Mouse (Mus musculus): ENCODE results near the gene Llph.

Gene Llph

DNA sequence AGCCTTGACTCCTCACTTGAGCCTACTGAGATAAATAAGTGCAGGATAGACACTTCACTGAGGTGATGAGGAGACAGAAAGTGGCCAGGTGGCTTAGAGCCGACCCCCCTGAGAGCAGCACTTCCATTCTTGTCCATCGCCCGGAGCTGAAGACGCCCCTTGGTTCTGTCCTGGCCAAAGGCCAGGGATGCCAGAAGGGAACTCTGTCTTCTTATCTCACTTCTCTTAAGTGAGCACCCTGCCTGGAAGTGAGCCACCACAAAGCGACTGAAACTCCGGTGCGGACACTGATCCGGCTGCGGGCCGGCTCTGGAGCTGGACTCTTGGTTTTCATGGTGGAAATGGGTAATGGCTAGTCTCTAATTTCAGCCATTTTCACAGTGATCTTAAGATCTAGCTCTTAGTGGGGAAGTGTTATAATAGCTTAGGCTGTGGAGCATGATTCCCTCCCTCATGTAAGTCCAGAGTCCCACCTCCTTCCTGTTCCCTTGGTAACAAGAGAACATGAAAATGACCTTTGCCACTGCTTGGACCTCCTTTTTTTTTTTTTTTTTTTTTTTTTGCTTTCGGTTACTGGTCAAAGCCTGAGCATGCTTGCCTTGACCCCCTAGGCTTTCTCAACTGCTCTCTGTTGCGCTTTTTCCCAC lies 52.7 kb downstream of the Llph start:
- DNase-seq (ENCODE audit: low spot score) = no peak

DNA sequence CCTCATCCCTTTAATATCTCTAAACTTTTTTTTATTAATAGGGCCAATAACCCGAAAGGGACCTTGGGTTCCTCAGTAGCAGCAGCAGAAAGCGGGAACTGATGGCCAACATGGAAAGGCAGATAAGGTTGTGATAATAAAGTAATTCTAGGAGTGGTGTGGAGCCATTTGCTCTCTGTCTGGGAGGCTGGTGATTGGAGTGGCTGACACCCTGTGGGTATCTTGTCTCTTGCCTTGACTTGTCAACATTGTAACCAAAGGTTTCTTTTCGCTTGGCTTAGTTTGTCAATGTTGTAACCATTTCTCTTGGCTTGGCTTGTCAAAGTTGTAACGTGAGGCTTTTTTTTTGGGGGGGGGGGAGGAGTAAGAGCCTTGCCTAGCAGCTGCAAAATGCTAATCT lies 53.5 kb downstream of the Llph start:
- DNase-seq (ENCODE audit: low spot score) = no peak

DNA sequence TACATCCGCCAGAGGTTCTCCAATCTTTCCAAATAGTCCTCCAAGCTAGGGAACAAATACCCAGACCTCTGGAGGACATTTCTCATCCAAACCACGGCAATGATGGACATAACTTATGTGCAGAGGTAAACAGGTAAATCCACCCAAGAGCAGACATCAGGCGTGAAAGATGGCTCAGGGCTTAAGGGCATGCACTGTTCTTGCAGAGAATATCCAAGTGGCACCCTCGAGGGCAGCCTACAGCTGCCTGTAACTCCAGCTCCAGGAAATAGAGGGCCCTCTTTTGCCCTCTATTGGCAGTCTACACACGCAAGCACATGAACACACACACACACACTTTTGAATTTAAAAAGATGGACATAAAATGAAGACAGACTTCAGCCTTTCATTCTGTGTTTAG lies 54.8 kb downstream of the Llph start:
- DNase-seq (ENCODE audit: low spot score) = no peak

Measured in T-cell, adult 2 months (primary cell).